Mouse (Mus musculus) liver, postnatal 0 days (tissue): Measurements from ENCODE around the gene Entpd5.

Experiments
- CTCF ChIP-seq: sonication (generic); IDR thresholded peaks from 2 replicates; pipeline ENCODE4 v1.5.1; 2016; ENCODE audit warnings: antibody characterized with exemption, low read depth
- EP300 ChIP-seq: IDR thresholded peaks from 2 replicates; pipeline ENCODE4 v1.6.1; 2016; ENCODE audit warnings: antibody characterized with exemption, low read depth, mild to moderate bottlenecking

GRCm38 (mm10) chr12:84392681-84393080, 16.1 kb downstream of the Entpd5 start:
- TF ChIP-seq CTCF (no peak), EP300 (no peak)
